Mouse (Mus musculus): ENCODE measurements around the gene Josd2.

Josd2 gene

DNA sequence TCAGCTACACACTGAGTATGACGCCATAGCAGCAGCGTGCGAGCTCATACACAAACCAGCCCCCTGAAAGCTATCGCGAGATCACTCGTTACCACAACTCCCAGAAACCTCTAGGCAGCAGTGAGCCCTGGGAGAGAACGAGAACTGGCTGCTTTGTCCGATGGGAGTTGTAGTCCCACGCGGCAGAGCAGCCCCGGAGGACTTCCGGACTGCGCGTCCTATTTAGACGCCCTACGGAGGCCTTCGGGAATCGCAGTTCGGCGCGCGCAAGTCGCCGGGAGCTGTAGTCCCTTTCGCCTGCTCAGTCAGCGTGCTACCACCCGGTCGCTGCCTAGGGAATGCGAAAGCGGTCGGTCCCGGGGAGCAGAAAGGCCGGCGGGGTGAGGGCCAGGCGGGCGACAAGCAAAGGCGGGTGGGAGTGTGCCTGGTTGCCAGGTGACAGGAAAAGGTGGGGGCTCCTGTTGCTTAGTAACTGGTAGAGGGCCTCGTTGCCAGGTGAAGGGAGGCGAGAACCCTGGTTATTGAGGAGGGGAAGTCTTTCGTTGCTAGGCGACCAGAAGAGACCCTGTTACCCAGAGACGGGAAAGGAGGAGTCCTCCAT, at the start of gene Josd2:
Gene Josd2 (plus strand): TSS at position 170 of the 601 bp plus-strand sequence.
- DNase-seq: peak; percentile 86 to 94

DNA sequence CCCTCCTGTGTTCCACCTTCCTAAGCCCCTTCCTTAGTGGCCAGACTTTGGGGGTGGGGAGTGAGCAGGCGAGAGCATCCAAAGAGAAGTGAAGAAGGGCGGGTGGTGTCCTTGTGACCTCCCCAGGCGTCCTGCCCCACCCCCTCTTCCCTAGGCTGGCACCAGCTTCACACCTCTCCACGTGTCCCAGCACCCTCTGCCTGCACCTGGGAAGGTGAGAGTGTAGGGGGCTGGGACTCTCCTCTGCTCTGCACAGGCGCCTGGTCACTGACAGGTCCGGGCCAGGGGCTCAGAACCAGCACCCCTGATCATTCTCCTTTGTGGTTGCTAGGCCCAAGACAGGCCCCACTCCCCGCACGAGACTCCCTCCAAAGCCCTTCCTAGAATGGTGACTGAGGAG, 40.1 kb upstream of the Josd2 start:
- no peak for DNase-seq

DNA sequence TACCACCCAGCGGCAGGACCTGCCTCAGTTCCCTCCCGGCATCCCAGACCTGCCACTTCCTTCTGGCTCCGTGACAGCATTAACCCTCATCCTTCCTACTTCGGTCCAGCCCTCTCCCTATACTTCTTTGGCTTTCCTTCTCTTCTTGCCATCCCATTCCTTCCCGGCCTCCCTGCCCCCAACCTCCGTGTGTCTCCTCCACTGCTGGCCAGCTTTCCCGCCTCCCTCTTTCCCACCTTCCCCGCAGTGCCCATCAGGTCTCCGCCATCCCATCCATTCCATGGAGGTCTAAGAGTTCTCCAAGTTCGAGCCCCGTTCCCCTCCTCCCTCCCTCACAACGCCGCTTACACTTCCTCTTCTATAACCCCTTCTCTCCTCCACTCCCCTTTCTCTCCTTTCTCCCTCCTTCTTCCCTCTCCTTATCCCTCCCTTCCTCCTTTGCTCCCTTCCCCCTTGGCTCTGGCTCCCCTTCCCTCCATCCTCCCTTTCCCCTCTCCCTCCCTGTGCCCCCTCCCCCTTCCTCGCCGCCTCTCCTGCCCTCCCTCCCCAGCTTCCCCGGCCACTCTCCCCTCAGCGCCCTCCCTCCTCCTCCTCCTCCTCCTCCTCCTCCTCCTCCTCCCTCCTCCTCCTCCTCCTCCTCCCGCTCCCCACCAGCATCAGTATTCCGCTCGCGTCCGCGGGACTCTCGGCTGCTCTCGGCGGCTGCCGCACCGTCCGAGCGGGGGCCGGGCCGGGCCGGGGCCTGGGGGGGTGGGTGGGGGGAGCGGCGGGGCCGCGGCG, 39.4 kb upstream of the Josd2 start:
- no peak for DNase-seq

DNA sequence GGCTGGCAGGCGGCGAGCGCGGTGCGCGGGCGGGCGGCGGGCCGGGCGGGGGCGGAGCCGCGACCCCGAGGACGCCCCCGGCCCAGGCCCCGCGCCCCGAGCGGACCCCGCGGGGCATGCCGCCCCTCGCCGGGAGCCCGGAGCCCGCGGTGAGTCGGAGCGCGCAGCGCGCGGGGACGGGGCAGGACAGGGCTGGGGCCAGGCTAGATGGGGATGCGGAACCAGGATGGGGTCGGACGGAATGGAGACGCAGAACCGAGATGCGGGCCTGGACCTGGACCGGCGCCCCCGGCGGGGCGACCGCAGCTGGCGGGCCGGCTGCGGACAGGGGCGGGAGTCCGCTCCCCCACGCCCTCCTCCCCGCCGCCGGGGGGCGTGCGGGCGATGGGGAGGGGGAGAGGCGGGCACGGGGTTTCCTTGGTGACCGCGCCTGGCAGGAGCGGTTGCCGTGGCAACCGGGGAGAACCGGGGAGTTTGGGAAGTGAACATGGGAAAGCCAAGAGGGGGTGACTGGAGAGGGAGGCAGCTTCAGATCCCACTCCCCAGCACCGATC, 38.7 kb upstream of the Josd2 start, which contains the start of gene Lrrc4b:
Gene Lrrc4b (plus strand): TSS at position 51 of the 554 bp plus-strand sequence.
- DNase-seq: no peak

DNA sequence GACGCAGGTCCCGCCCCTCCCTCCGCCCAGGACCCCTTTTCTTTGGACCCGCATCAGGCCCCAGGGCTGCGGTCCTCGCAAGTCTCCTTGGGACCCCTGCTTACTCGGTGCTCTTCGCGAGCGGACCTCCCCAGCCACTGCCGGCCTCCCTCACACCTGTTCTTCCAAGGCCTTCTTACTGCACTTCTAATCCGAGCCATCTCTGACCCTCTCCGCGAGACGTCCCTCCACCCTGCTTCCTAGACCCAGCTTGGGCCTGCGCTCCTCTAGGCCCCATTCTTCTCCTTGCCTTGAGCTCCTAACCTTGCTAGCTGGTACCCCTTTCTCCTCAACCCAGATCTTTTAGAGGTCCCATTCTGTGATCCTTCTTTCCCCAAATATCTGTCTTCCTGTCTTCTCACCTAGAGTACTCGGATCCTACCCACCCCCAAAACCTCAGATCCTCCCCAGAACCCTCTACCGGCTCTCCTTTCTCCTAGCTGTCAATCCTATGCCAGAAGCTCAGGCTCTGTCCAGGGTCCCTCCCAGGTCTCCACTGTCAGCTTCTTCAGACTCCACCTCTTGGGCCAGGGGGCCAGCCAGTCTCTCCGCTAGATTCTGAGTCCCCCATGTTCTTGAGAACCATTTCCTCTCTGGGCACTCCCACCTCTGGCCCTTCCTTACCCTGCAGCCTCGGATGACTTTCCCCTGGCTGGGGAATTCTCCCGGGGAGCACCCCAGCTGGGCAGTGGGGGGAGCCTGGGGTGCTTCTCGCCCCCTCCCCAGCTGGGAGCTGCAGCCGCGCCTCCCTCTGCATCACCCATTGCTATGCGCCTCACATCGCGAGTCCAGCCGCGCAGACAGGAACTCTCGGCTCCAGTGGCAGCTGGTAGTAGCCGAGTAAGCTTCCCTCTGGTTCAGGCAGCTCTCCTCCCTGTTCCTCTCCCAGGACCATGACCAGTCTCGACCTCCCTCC, 38.0 kb upstream of the Josd2 start:
- no peak for DNase-seq

DNA sequence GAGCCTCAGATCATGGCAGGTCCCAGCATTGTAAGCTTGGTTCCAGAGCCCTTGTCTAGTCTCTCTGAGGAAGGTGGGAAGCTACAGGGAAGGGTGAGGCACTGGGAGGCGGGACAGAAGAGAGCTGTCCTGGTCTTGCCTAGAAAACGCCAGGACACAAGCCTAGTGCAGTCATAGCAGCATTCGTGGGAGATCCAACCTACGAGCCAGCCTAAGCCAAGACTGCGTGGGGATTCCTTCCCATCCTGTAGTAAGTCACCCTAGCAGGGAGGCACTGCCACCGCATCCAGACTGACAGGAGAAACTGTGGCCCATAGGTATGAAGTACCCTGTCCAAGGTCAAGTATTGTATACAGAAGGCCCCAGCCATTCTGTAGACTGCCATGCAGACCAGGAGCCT, 35.2 kb upstream of the Josd2 start:
- DNase-seq: no peak

DNA sequence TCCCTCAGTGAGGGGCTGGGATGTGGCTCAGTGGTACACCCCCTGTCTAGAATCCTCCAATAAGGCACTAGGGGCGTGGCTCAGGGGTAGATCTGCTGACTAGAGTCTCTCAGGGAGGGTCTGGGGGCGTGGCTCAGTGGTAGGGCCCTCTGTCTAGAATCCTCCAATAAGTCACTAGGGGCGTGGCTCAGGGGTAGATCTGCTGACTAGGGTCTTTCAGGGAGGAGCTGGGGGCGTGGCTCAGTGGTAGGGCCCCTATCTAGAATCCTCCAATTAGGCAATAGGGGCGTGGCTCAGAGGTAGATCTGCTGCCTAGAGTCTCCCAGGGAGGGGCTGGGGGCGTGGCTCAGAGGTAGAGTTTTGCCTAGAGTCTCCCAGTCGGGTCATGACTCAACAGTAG, 34.4 kb upstream of the Josd2 start:
- DNase-seq: no peak

DNA sequence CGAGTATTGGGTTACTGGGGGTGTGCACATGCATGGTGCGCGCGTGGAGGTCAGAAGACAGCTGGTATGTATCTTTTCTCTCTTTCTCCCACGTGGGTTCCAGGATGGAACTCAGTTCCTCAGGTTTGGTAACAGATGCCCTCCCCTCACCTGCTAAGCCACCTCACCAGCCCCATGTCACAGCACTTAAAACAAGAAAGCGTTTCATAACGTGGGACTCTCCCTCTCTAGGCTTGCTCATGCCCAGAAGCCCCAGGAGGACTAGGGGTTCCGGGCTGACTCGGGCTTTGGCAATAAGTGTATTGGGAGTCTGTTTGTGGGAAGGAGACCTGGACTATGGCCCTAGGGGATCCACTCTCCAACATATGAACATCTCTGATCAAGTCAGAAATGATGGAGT, 33.7 kb upstream of the Josd2 start:
- DNase-seq: no peak

DNA sequence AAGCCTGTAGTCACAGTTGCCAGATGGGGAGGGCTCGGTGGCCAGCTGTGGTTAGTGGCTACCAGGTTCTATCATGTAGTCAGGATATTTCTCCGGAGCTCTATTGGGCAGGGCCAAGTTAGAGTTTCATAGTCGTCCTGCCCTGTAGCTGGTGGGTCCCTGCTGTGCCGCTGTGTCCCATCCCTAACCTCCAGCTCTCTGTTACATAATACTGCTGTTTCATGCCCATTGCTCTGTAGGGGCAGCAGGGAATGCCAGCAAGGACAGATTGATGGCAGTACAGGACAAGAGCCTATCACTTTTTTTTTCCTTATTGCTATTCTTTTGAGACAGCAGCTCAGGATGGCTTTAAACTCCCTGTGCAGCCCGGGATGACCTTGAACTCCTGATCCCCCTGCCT, 32.0 kb upstream of the Josd2 start:
- no peak for DNase-seq

DNA sequence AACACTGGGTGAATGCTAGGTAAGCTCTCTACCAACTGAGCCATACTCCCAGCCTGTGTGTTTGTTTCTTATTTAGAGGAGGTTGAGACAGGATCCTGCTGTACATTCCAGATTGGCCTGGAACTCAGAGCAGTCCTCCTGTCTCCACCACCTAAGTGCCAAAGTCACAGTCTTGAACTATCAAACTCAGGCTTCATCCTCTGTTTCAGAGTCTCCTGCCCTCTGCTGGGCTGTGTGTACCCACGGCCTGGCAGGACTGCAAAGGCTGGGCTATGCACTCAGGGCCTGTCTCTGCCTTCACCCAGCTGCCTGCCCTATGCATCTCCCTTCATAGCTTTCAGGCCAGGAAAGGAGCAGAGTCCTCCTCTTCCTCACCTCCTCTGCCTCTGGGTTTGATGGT, 31.5 kb upstream of the Josd2 start:
- no peak for DNase-seq

DNA sequence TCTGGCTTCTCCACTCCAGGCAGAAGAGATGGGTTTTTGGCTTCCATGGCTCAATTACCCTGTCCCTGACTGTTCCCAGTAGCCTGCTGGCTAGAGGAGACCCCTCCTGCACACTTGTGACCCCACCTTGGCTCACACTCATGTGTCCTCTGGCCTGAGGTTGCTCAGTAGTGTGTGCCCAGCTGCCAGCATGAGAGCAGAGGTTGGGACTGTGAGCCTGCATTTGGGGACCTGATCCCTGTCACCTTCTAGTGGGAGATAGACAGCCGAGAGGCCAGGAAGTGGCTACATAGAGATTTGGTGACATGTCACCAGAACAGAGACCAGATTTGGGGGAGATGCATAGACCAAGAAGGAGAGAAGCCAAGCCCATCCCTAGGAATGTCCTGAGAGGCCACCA, 30.6 kb upstream of the Josd2 start:
- DNase-seq: no peak

DNA sequence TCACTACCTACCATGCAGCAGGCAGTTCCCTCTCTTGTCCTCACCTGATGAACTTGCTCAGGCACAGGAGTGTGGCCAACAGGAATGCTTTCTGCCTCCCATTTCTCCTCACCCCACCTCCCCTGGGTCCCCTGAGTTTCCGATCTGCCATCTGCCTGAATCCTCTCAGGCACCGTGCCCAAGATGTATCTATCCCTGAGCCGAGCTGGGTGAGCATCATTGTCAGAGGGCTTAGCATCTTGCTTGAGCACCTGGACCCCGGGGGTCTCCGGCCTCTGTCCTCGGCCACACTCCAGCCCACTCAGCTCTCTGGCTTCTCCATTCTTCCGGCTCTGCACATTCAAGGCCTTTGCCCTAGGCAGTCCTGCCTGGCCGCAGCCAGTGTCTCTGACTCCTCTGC, 29.8 kb upstream of the Josd2 start:
- DNase-seq: no peak

DNA sequence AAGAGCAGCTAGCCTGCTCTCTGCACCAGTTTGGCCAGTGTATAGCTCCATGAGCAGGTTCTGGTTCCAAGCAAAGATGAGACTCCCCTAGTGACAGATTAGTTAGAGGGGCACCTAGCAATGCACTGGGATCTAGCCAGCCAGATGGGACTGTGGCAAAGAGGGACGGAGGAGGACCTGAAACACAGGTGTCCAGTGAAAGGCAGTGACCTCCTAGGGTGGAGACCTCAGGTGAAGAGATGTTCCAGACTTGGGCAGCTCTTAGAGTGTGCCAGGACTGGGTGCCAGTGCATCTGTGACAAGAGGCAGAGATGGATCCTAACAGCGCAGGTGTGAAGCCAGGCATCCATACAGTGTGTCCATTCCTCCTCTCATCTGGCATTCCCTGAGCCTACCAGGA, 28.1 kb upstream of the Josd2 start:
- no peak for DNase-seq

DNA sequence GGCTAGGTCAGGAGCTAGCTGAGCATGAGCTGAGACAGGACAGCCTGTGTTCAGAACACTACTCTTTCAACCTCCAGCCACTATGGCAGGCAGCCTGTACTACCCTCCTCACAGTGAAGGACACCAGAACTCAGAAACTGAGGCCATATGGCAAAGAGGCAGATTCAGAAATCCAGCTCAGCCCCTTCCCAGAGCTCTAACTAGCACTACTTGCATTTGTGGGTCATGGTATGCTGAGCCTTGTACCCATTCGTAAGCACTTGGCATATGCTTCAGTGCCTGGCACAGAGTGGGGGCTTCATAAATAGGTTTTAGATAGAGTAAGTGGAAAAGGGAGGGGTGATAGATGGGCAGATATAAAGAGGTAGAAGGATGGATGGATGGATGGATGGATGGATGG, 27.3 kb upstream of the Josd2 start:
- DNase-seq: no peak

DNA sequence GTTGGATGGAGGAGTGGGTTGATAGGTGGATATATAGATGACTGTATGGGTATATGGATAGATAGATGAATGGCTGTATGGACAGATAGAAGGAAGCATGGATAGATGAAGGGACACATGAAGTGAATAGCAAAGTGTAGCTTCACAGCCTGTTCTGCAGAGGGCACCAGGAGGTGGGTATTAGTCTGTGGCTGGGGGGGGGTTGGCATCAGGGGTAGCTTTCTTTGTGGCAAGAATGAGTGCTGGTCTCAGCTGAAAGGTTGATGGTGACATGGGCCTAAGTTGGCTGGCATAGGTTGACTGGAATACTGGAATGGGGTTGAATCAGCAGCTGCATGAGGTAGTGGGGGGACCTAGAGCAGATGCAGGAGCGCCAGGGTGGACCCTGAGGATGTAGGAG, 26.6 kb upstream of the Josd2 start:
- DNase-seq: no peak

DNA sequence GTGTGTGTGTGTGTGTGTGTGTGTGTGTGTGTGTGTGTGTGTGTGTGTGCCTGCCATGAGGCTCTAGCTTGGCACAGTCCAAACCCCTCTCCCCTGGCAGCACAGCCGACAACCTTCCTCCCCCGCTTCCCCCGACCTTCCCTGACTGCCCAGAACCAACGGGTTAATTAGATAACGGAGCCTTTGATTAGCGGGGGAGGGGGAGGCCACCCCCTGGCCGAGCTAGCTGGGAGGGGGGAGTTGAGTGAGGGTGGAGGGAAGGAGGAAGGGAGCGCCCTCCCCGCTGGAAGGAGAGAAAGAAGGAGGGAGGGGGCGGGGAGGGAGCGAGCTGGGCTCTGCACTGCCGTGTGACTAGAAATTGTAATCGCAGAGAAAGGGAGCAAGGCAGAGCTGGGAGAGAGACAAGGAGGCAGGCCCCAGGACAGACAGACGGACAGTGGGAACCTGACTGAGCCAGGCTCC, 26.1 kb upstream of the Josd2 start:
- DNase-seq: no peak

DNA sequence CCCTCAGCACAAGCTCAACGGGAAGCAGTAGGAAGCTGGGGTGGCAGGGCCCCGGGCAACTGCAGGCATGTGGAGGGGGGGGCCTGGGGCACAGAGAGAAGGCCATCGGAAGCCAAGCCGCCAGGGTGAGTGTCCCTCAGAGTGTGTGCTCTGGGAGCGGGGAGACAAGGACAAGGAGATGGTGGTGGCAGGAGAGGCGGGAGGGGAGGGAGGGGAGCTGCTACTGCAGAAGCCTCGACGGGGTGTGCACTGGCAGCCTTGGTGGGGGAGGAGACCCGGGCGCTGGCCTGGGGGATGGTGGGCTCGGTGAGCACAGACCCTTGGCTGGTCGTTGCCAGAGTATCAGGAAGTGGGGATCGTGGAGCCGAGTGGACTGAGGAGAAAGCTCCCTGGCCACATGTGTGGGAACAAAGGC, 25.4 kb upstream of the Josd2 start:
- DNase-seq: no peak

DNA sequence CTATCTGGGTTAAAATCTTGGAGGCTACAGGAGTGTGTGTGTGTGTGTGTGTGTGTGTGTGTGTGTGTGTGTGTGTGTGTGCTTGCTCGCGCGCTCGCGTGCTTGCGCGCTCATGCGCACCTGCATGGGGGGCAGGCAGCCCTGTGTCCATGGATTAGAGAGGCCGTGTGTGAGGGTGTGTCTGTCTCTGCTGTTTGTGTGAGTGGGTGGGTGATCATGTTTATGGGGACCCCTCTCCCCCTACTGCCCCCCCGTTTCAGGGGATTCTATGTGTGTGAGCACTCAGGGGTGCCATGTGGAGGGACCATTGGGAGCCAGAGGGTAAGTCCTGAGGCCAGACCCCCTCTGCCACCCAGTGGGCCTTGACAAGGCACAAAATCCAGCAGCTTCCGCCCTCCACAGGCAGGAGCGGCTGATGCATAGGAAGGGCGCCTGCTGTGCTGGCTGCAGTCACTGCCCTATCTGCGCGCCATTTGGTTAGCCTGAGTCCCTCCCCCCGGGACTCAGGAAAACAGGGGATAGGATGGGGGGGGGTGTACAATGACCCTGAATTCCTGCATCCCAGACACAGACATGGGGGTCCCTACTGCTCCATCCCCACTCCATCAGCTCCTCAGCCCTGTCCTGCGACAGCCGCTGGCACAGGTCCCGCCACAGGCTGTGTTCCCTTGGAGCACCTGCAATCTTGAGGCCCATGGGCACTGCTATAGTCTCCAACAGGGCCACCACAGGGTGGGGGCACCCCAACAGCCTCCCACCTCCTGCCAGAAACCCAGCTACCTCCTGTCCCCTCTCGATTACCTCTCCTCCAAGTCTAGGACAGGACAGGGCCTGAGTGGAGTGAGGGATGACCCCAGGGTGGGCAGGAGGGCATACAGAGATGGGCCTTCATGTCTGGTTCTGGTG, 24.3 kb upstream of the Josd2 start:
- DNase-seq: no peak

DNA sequence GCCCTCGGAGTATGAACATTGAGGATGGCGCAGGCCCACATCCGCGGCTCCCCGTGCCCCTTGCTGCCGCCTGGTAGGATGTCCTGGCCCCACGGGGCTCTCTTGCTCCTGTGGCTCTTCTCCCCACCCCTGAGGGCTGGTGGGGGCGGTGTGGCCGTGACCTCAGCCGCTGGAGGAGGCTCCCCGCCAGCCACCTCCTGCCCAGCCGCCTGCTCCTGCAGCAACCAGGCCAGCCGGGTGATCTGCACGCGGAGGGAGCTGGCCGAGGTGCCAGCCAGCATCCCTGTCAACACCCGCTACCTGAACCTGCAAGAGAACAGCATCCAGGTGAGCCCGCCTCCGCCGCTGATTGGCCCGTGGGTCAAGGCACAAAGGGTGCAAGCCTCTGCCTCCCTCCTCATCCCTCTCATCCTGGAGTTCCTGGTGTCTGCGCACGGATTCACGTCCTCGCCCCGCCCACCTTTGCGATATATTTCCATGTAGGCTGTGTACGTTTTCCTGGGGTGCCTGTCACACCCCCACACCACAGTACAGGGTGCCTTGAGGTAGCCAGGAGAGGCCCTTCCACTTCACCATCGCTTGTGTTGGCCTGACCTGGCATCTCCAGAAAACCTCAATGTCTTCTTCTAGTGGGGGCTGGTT, 22.8 kb upstream of the Josd2 start:
- DNase-seq: no peak

DNA sequence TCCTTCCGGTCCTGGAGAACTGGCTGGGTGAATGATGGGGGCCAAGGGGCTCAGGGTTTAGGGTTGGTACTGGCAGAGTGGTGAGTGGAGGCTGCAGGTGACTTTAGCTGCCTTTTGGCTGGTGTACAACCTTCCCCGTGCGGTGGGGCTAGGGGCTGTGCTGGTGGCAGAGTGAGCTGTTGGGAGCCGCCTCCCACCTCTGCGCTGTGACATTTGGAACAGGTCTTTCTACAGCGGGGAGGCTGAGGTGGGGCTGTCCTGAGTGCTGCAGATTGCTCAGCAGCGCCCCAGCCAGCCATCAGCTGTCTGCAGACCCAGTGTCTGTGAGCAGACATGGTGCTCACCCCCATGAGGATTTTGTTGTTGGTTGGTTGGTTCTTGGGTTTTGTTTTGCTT, 22.3 kb upstream of the Josd2 start:
- DNase-seq: no peak

DNA sequence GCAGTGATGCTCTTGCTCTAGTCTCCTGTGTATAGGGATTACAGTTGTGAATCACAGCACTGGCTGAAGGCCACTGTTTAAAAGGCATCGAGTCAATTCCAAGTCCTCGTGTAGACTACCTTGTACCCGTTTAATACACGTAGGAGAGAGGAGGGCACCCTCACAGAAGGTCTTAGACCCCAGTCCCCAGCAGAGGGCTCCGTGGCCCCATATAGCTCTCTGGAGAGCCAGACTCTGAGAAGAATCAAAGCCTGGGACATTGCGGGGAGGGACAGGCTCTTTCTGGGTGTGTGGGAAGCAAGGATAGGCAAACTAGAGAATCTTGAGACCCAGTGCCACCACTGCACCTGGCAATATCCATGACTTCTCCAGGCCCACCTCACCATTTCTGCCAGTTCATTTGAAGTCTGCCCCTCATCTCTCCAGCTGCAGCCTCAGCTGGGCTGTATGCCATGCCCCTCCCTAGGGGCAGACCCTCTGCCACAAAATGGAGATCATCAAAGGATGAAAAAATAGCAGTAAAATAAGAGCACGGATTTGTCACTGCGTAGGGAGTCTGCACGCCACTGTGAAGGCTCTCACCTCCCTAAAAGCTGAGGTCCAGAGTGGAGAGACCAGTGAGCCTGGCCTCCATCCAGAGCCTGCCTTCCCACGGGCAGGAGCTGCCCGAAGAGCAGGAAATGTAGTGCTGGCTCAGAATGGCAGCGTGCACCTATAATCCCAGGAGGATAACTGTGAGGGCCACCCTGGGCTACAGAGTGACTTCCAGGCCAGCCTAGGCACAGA, 21.5 kb upstream of the Josd2 start:
- DNase-seq: no peak
